Mouse (Mus musculus): Measurements from ENCODE around the gene Gm29776.

GRCm38 (mm10) chr14:54734004-54734403 is 35.4 kb upstream of the Gm29776 start:
- TF ChIP-seq CTCF (conservative IDR thresholded peaks at IDR 0.05; ENCODE audit: insufficient read depth, insufficient read length, low read depth, low read length) (no peak), POLR2A (IDR thresholded peaks at IDR 0.05; ENCODE audit: low read depth, low read length) (no peak)

All from kidney, adult 2 months (tissue).